Mouse (Mus musculus) Muller cell, postnatal 12 days (primary cell): ENCODE results near the gene Ncf1.

Experiments
- DNase-seq: peaks from one replicate; pipeline ENCODE4 v3.0.0-alpha.2; 2015; ENCODE audit errors: inconsistent ontology term

Gene Ncf1

GRCm38 (mm10) chr5:134243661-134244436 lies 14.4 kb upstream of the Ncf1 start:
- DNase-seq: no peak

GRCm38 (mm10) chr5:134241831-134242230 lies 12.4 kb upstream of the Ncf1 start:
- DNase-seq: no peak

GRCm38 (mm10) chr5:134237936-134238760 lies 8.7 kb upstream of the Ncf1 start:
- DNase-seq: peak; percentile 83

- no peak for DNase-seq
Measured at GRCm38 (mm10) chr5:134237508-134237907, 8.1 kb upstream of the Ncf1 start.

GRCm38 (mm10) chr5:134236796-134237195 lies 7.4 kb upstream of the Ncf1 start:
- DNase-seq: no peak

- no peak for DNase-seq
Measured at GRCm38 (mm10) chr5:134236241-134236640, 6.8 kb upstream of the Ncf1 start.

- DNase-seq: peak; percentile 51
Measured at GRCm38 (mm10) chr5:134235111-134235510, 5.7 kb upstream of the Ncf1 start.

GRCm38 (mm10) chr5:134234205-134234604 lies 4.8 kb upstream of the Ncf1 start:
- DNase-seq: no peak

- no peak for DNase-seq
Measured at GRCm38 (mm10) chr5:134233244-134233651, 3.8 kb upstream of the Ncf1 start.

- DNase-seq: no peak
Measured at GRCm38 (mm10) chr5:134232568-134232967, 3.1 kb upstream of the Ncf1 start.

GRCm38 (mm10) chr5:134232111-134232510 lies 2.7 kb upstream of the Ncf1 start:
- no peak for DNase-seq

GRCm38 (mm10) chr5:134231376-134231775 lies 2.0 kb upstream of the Ncf1 start:
- no peak for DNase-seq

GRCm38 (mm10) chr5:134228249-134228638 lies 1.2 kb downstream of the Ncf1 start:
- no peak for DNase-seq

- DNase-seq: peak; percentile 56
Measured at GRCm38 (mm10) chr5:134227574-134228248, 1.7 kb downstream of the Ncf1 start.

GRCm38 (mm10) chr5:134226946-134227345 lies 2.5 kb downstream of the Ncf1 start:
- DNase-seq: no peak

- no peak for DNase-seq
Measured at GRCm38 (mm10) chr5:134225110-134225901, 4.1 kb downstream of the Ncf1 start.

- DNase-seq: no peak
Measured at GRCm38 (mm10) chr5:134221708-134222150, 7.7 kb downstream of the Ncf1 start.

GRCm38 (mm10) chr5:134221278-134221677 lies 8.1 kb downstream of the Ncf1 start:
- DNase-seq: no peak

GRCm38 (mm10) chr5:134217900-134218299 lies 11.5 kb downstream of the Ncf1 start:
- no peak for DNase-seq

GRCm38 (mm10) chr5:134214021-134214806 lies 15.2 kb downstream of the Ncf1 start:
- no peak for DNase-seq
